Mouse (Mus musculus) lung, postnatal 0 days (tissue): ENCODE results near the gene Sh3bgrl3. TPM values are rescaled to one million over a fixed set of nuclear protein-coding genes. Genes with fewer than 3 reads are reported as not detected.

Source experiments
- ATAC-seq: fragments of 200-750 bp; cut with Nextera tagmentation; 2 replicates; pipeline ENCODE4 v1.8.0; 2017; ENCODE audit warnings: moderate library complexity
- DNase-seq: peaks from one replicate; pipeline ENCODE4 v3.0.0-alpha.2; 2016; ENCODE audit warnings: low spot score
- H3K27ac ChIP-seq: fragments of 300-500 bp; sonication (generic); 2 replicates; pipeline ENCODE4 v1.5.1; 2014; ENCODE audit warnings: antibody characterized with exemption, mild to moderate bottlenecking, low read length, mixed read lengths
- H3K27me3 ChIP-seq: fragments of 300-500 bp; sonication (generic); replicated peaks from 2 replicates; pipeline ENCODE4 v1.6.1; 2014; ENCODE audit warnings: low read length, mixed read lengths; ENCODE audit not compliant: insufficient read depth
- H3K36me3 ChIP-seq: fragments of 300-500 bp; sonication (generic); 2 replicates; pipeline ENCODE4 v1.6.1; 2014; ENCODE audit warnings: low read length, mixed read lengths; ENCODE audit not compliant: insufficient read depth
- H3K4me1 ChIP-seq: fragments of 300-500 bp; sonication (generic); 2 replicates; pipeline ENCODE4 v1.6.1; 2014; ENCODE audit warnings: antibody characterized with exemption, low read depth, low read length, mixed read lengths; ENCODE audit not compliant: insufficient read depth
- H3K4me2 ChIP-seq: fragments of 300-500 bp; sonication (generic); replicated peaks from 2 replicates; pipeline ENCODE4 v1.6.1; 2014; ENCODE audit warnings: low read depth, mild to moderate bottlenecking, low read length, moderate library complexity, mixed read lengths
- H3K4me3 ChIP-seq: fragments of 300-500 bp; sonication (generic); 2 replicates; pipeline ENCODE4 v1.5.1; 2014; ENCODE audit warnings: low read depth, low read length
- H3K9ac ChIP-seq: fragments of 300-500 bp; sonication (generic); replicated peaks from 2 replicates; pipeline ENCODE4 v1.6.1; 2014; ENCODE audit warnings: low read depth, mild to moderate bottlenecking
- H3K9me3 ChIP-seq: fragments of 300-500 bp; sonication (generic); 2 replicates; pipeline ENCODE4 v1.6.1; 2016; ENCODE audit warnings: low read length, mixed read lengths
- CTCF ChIP-seq: IDR thresholded peaks from 2 replicates; pipeline ENCODE4 v1.5.1; 2016; ENCODE audit warnings: antibody characterized with exemption, mild to moderate bottlenecking
- EP300 ChIP-seq: IDR thresholded peaks from 2 replicates; pipeline ENCODE4 v1.6.1; 2016; ENCODE audit warnings: antibody characterized with exemption, mild to moderate bottlenecking, control low read depth
- WGBS: fragments of 180-500 bp; shearing (Covaris S2); extraction: QIAGEN DNeasy Blood & Tissue Kit; methylation state at CpG from one replicate; pipeline ENCODE4 v1.1.7; 2014; 5-methylcytosine and 5-hydroxymethylcytosine counted together
- polyA plus RNA-seq: library from polyadenylated mRNA; unstranded; fragments of >200 nt; fragmentation: Nextera tagmentation; extraction: Ambion mirVana; gene quantifications from 2 replicates; pipeline ENCODE4 v1.2.1, GENCODE M21; 2015

Gene Sh3bgrl3
- polyA plus RNA-seq, 1 experiment from 2014 or later, result 513 TPM

DNA sequence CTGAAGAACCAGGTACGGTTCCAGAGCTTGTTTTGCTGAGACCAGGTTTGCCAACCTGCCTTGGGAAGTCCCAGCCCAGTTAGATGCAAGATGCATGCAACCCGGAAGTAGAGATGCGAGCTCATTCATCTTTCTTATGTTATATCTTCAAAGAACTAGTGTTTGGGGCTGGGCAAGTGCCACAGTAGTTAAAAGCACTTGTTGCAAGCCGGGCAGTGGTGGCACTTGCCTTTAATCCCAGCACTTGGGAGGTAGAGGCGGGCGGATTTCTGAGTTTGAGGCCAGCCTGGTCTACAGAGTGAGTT is 37.4 kb downstream of the Sh3bgrl3 start:
- Histone ChIP-seq H3K36me3 (no peaks in the 10 kb centered on the region), H3K9ac (no peak overlapping the region), H3K4me1 (no peaks in the 10 kb centered on the region), H3K27me3 (no peaks in the 10 kb centered on the region), H3K4me2 (no peak overlapping the region), H3K27ac (no peak overlapping the region), H3K4me3 (no peak overlapping the region), H3K9me3 (no peaks in the 10 kb centered on the region)
- no peak for ATAC-seq
- TF ChIP-seq EP300 (no peak), CTCF (no peak)
- DNase-seq, result no peak
- WGBS, result 81% methylated on average over 6 of the region's 6 CpGs

DNA sequence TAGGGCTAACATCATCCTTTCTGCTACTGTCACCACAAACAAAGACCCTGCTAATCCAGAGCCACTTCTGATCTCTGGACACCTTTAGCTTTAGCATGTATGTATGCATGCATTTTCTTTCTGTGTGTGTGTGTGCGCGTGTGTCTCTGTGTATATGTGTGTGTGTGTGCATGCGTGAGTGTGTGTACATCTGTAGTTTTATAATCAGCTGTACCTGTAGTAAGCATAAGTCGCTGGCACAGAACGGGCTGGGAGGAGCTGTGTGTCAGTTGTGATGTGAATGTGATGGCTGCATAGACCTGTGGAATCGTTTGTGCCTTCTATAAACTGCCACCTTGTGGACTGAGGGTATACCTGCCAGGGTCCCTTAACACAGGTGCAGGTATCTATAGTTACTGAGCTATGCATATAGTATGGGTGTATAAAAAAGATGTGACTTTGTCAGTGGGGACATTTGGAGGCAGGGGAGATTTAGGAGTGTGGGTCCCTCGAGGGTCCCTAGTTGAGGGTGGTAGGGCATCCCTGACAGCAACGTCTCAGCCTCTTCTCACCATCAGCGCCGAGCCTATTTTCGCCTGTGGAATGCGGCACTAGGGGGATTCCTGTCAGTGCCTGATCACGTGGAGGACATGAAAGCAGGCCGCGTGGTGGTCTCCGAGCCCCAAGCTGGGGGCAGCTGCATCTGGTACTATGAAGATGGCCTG is 37.9 kb downstream of the Sh3bgrl3 start:
- DNase-seq (no peak), ATAC-seq (no peak)
- no peak for TF ChIP-seq EP300
- no peak for TF ChIP-seq CTCF
- no peak overlapping the region for H3K9ac ChIP-seq
- H3K9me3 ChIP-seq, result no peaks in the 10 kb centered on the region
- no peak overlapping the region for H3K4me2 ChIP-seq
- no peaks in the 10 kb centered on the region for H3K4me1 ChIP-seq
- H3K36me3 ChIP-seq, result no peaks in the 10 kb centered on the region
- no peak overlapping the region for H3K4me3 ChIP-seq
- no peak overlapping the region for H3K27ac ChIP-seq
- WGBS, result 72% methylated on average over 16 of the region's 16 CpGs
- no peaks in the 10 kb centered on the region for H3K27me3 ChIP-seq

DNA sequence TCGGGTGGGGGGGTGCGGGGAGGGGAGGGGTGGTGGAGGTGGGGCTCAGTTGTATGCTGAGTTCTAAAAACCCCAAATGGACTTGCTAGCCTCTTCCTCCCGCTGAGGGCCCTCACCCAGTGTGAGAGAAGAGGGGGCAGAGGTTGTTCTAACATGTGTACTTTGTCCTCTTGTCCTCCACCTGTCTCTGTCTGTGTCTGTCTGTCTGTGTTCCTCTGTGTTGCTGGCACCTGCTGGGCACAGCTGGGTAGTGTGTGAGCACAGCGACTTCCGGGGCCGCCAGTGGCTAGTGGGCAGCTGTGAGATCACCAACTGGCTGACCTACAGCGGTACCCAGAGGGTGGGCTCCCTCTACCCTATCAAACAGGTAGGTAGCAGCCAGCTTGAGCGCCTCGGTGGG is 39.6 kb downstream of the Sh3bgrl3 start:
- DNase-seq, result no peak
- Histone ChIP-seq H3K27me3 (no peaks in the 10 kb centered on the region), H3K27ac (no peak overlapping the region), H3K4me3 (no peak overlapping the region), H3K9ac (no peak overlapping the region), H3K4me1 (no peaks in the 10 kb centered on the region), H3K4me2 (no peak overlapping the region), H3K36me3 (no peaks in the 10 kb centered on the region), H3K9me3 (no peaks in the 10 kb centered on the region)
- TF ChIP-seq EP300, result no peak
- TF ChIP-seq CTCF, result no peak
- no peak for ATAC-seq
- 72% methylated on average over 9 of the region's 9 CpGs for WGBS

DNA sequence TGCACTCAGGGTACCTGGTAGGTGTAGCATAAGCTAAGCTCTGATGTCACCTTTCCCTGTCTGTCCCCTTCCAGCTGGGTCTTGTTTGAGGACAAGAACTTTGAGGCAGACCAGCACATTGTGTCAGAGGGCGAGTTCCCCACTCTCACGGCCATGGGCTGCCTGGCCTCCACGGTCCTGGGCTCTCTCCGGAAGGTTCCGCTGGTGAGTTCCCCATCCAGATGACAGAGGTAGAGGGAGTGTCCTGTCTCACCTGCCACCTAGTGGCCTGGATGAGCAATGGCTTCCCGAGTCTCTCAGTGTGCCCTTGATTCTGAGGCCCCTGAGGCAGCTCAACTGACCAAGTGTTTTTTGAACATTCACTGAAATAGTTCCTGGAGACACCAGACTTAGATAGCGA is 41.2 kb downstream of the Sh3bgrl3 start:
- peak; percentile 71 for ATAC-seq

DNA sequence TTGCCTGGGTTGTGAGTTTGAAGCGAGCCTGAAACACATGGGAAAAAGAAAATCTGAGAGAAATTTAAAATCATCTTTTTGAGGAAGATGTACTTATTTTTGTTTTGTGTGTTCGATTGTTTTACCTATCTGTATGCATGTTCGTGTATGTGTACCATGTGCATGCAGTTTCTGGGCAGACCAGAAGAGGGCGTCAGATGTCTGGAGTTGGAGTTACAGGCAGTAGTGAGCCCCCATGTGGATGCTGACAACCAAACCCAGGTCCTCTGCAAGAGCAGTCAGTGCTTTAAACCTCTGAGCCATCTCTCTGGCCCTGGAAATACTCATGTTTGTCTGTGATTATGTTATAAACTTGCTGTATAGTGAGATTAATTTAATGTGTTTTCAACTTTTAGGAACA is 43.6 kb downstream of the Sh3bgrl3 start:
- WGBS, result 84% methylated on average over 4 of the region's 4 CpGs
- DNase-seq, result no peak
- H3K27me3 ChIP-seq, result no peaks in the 10 kb centered on the region
- no peak for ATAC-seq
- no peak overlapping the region for H3K4me2 ChIP-seq
- H3K4me3 ChIP-seq, result no peak overlapping the region
- no peak overlapping the region for H3K9ac ChIP-seq
- TF ChIP-seq CTCF (no peak), EP300 (no peak)
- no peaks in the 10 kb centered on the region for H3K36me3 ChIP-seq
- H3K9me3 ChIP-seq, result no peaks in the 10 kb centered on the region
- H3K4me1 ChIP-seq, result no peaks in the 10 kb centered on the region
- H3K27ac ChIP-seq, result no peak overlapping the region

More for the DNA sequence above, 41.2 kb downstream of the Sh3bgrl3 start:
- Histone ChIP-seq H3K9me3 (no peaks in the 10 kb centered on the region), H3K27ac (no peak overlapping the region), H3K27me3 (no peaks in the 10 kb centered on the region), H3K4me3 (no peak overlapping the region), H3K36me3 (no peaks in the 10 kb centered on the region), H3K4me2 (no peak overlapping the region), H3K4me1 (no peaks in the 10 kb centered on the region), H3K9ac (no peak overlapping the region)
- DNase-seq, result peak; percentile 62
- 22% methylated on average over 7 of the region's 7 CpGs for WGBS
- TF ChIP-seq EP300 (no peak), CTCF (peak; percentile 85)

DNA sequence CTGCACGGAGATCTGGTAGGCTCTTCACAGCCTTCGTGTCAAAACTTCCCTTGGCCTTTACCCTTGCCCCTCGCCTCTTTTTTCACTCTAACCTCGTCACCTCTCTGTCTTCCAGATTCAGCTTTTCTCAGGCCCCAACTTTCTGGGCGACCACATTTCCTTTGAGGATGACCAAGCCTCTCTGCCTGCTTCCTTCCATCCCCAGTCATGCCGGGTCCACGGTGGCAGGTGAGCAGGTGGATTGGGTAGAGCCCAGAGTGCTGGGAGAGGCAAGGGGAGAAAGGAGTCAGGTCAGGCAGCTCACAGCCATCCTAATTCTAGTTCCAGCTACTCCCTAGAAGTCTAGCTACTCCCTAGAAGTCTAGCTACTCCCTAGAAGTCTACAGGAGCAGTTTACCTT is 46.1 kb downstream of the Sh3bgrl3 start:
- H3K4me2 ChIP-seq, result peak overlapping the region; percentile 45
- no peak for DNase-seq
- TF ChIP-seq EP300 (no peak), CTCF (no peak)
- H3K36me3 ChIP-seq, result no peaks in the 10 kb centered on the region
- no peak overlapping the region for H3K9ac ChIP-seq
- 16% methylated on average over 7 of the region's 7 CpGs for WGBS
- no peaks in the 10 kb centered on the region for H3K27me3 ChIP-seq
- no peaks in the 10 kb centered on the region for H3K4me1 ChIP-seq
- ATAC-seq, result no peak
- peak overlapping the region; percentile 19; the same call in 1 of the 2 replicates for H3K4me3 ChIP-seq
- H3K9me3 ChIP-seq, result no peaks in the 10 kb centered on the region
- no peak overlapping the region for H3K27ac ChIP-seq
